Mouse (Mus musculus) fibroblast of lung, adult 2 months (primary cell): Measurements from ENCODE around the gene Tsc1.

Source experiments
- DNase-seq: peaks from one replicate; pipeline ENCODE4 v3.0.0-alpha.2; 2011; ENCODE audit warnings: low read depth

Tsc1 gene

GRCm38 (mm10) chr2:28737112-28737511, 96.1 kb downstream of the Tsc1 start:
- no peak for DNase-seq

DNA sequence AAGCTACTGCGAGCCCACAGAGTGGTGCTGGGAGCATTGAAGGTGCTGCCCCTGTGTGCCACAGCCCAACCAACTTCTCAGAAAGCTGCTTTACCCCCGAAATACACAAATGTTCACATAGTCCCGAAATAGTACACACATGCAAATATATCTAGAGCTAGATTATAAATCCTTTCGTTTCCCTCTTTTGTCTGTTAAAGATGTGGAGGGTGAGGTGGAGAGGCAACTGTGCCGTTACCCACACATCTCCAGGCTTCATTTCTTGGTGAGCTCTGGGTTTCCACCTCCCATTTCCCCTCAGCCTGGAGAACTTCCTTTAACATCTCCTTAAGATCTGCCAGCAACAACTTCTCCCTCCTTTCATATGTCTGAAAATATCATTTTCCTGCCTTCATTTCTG, 99.1 kb downstream of the Tsc1 start:
- no peak for DNase-seq
